Mouse (Mus musculus) limb, embryonic 14.5 days (tissue): ENCODE measurements around the gene Slc25a13. TPM values are rescaled to one million over a fixed set of nuclear protein-coding genes. Genes with fewer than 3 reads are reported as not detected.

Experiments used
- ATAC-seq: fragments of 200-750 bp; cut with Nextera tagmentation; 2 replicates; pipeline ENCODE4 v1.8.0; 2017; ENCODE audit warnings: low read depth, moderate number of reproducible peaks, moderate TSS enrichment; ENCODE audit not compliant: low FRiP score
- DNase-seq: peaks from one replicate; pipeline ENCODE4 v3.0.0-alpha.2; 2015; ENCODE audit warnings: low spot score
- H3K27ac ChIP-seq: fragments of 300-500 bp; sonication (generic); replicated peaks from 2 replicates; pipeline ENCODE4 v1.5.1; 2014; ENCODE audit warnings: low read depth, mild to moderate bottlenecking, low read length, moderate library complexity, mixed read lengths
- H3K27me3 ChIP-seq: fragments of 300-500 bp; sonication (generic); 2 replicates; pipeline ENCODE4 v1.6.1; 2014; ENCODE audit warnings: low read length, mixed read lengths; ENCODE audit not compliant: control insufficient read depth, insufficient read depth
- H3K36me3 ChIP-seq: fragments of 300-500 bp; sonication (generic); 2 replicates; pipeline ENCODE4 v1.6.1; 2014; ENCODE audit warnings: mild to moderate bottlenecking, low read length, moderate library complexity, mixed read lengths; ENCODE audit not compliant: control insufficient read depth, insufficient read depth
- H3K4me1 ChIP-seq: fragments of 300-500 bp; sonication (generic); 2 replicates; pipeline ENCODE4 v1.6.1; 2014; ENCODE audit warnings: antibody characterized with exemption, low read length, mixed read lengths; ENCODE audit not compliant: control insufficient read depth, insufficient read depth
- H3K4me2 ChIP-seq: fragments of 300-500 bp; sonication (generic); replicated peaks from 2 replicates; pipeline ENCODE4 v1.6.1; 2014; ENCODE audit warnings: low read depth, mild to moderate bottlenecking, low read length, moderate library complexity; ENCODE audit not compliant: severe bottlenecking
- H3K4me3 ChIP-seq: fragments of 300-500 bp; sonication (generic); replicated peaks from 2 replicates; pipeline ENCODE4 v1.5.1; 2014; ENCODE audit warnings: low read length
- H3K9ac ChIP-seq: fragments of 300-500 bp; sonication (generic); 2 replicates; pipeline ENCODE4 v1.6.1; 2014; ENCODE audit warnings: mild to moderate bottlenecking, low read depth, low read length, moderate library complexity; ENCODE audit not compliant: severe bottlenecking
- H3K9me3 ChIP-seq: fragments of 300-500 bp; sonication (generic); 2 replicates; pipeline ENCODE4 v1.6.1; 2016; ENCODE audit warnings: low read length; ENCODE audit not compliant: control insufficient read depth
- POLR2A ChIP-seq: fragments of 200-500 bp; IDR thresholded peaks from 2 replicates; pipeline ENCODE4 v1.8.0; 2012; ENCODE audit warnings: inconsistent platforms, mild to moderate bottlenecking, moderate library complexity, borderline replicate concordance; ENCODE audit not compliant: insufficient read depth, insufficient read length; ENCODE audit errors: extremely low read depth
- WGBS: fragments of 180-500 bp; shearing (Covaris S2); extraction: QIAGEN DNeasy Blood & Tissue Kit; methylation state at CpG from one replicate; pipeline ENCODE4 v1.1.7; 2014; 5-methylcytosine and 5-hydroxymethylcytosine counted together
- polyA plus RNA-seq, 2 experiments: library from polyadenylated mRNA; depleted of rRNA in 1 of 2; stranded (reverse) in 1 of 2; unstranded in 1 of 2; fragments of >200 nt; fragmentation: Nextera tagmentation in 1 of 2; extraction: Ambion mirVana in 1 of 2; gene quantifications; 2 replicates each; pipeline versions ENCODE4 v1.2.1 to v1.2.3; 2012 to 2014

The Slc25a13 gene
- polyA plus RNA-seq (2012; rRNA removed) (8.2 and 8.4 TPM in 2 replicates), polyA plus RNA-seq (2014; fragmentation: Nextera tagmentation; extraction: Ambion mirVana) (19.1 and 21.4 TPM in 2 replicates)

GRCm38 (mm10) chr6:6216507-6217285 is at the start of gene Slc25a13:
Gene Slc25a13 (minus strand): TSS chr6:6217173.
- under 1% methylated on average over 49 of the region's 51 CpGs for WGBS
- H3K9me3 ChIP-seq: no peaks in the 10 kb centered on the region
- no peaks in the 10 kb centered on the region for H3K27me3 ChIP-seq
- peak; percentile 47 for DNase-seq
- TF ChIP-seq POLR2A: no peak
- H3K4me2 ChIP-seq: peak within 1 kb of the TSS; percentile 92
- H3K27ac ChIP-seq: peak within 1 kb of the TSS; percentile 59
- H3K36me3 ChIP-seq: no peaks in the 10 kb centered on the region
- peaks cover 4% of the 10 kb centered on the region; the same call in 1 of the 2 replicates for H3K4me1 ChIP-seq
- H3K4me3 ChIP-seq: peak within 1 kb of the TSS; percentile 71
- peak within 1 kb of the TSS; percentile 85 for H3K9ac ChIP-seq
- ATAC-seq: peak; percentile 89

GRCm38 (mm10) chr6:6265761-6266160 is 48.8 kb upstream of the Slc25a13 start:
- Histone ChIP-seq H3K4me3 (no peak overlapping the region), H3K4me1 (peaks cover 8% of the 10 kb centered on the region), H3K9ac (no peak overlapping the region), H3K27me3 (no peaks in the 10 kb centered on the region), H3K9me3 (no peaks in the 10 kb centered on the region), H3K27ac (no peak overlapping the region), H3K36me3 (no peaks in the 10 kb centered on the region), H3K4me2 (no peak overlapping the region)
- DNase-seq (no peak), ATAC-seq (peak; percentile 62)
- WGBS: 53% methylated on average over 7 of the region's 7 CpGs
- no peak for TF ChIP-seq POLR2A

GRCm38 (mm10) chr6:6263293-6263911 is 46.4 kb upstream of the Slc25a13 start:
- peaks cover 9% of the 10 kb centered on the region for H3K4me1 ChIP-seq
- no peaks in the 10 kb centered on the region for H3K27me3 ChIP-seq
- DNase-seq (no peak), ATAC-seq (no peak)
- H3K4me2 ChIP-seq: no peak overlapping the region
- no peaks in the 10 kb centered on the region for H3K9me3 ChIP-seq
- no peak overlapping the region for H3K9ac ChIP-seq
- no peak for TF ChIP-seq POLR2A
- H3K36me3 ChIP-seq: no peaks in the 10 kb centered on the region
- H3K4me3 ChIP-seq: no peak overlapping the region
- WGBS: 86% methylated on average over 4 of the region's 4 CpGs
- H3K27ac ChIP-seq: no peak overlapping the region

GRCm38 (mm10) chr6:6260917-6261316 is 43.9 kb upstream of the Slc25a13 start:
- 23% methylated on average over 4 of the region's 4 CpGs for WGBS
- H3K27ac ChIP-seq: peak overlapping the region; percentile 52; the same call in 1 of the 2 replicates
- H3K9ac ChIP-seq: peak overlapping the region; percentile 12; the same call in 1 of the 2 replicates
- no peak for TF ChIP-seq POLR2A
- no peak overlapping the region for H3K4me2 ChIP-seq
- ATAC-seq: peak; percentile 65
- H3K4me1 ChIP-seq: peaks cover 9% of the 10 kb centered on the region
- H3K4me3 ChIP-seq: no peak overlapping the region
- no peaks in the 10 kb centered on the region for H3K9me3 ChIP-seq
- no peaks in the 10 kb centered on the region for H3K36me3 ChIP-seq
- no peaks in the 10 kb centered on the region for H3K27me3 ChIP-seq
- DNase-seq: peak; percentile 40

GRCm38 (mm10) chr6:6248500-6248899 is 31.5 kb upstream of the Slc25a13 start:
- WGBS: 61% methylated on average over 7 of the region's 7 CpGs
- Histone ChIP-seq H3K27ac (no peak overlapping the region), H3K36me3 (no peaks in the 10 kb centered on the region), H3K4me2 (no peak overlapping the region), H3K9ac (no peak overlapping the region), H3K4me1 (no peaks in the 10 kb centered on the region), H3K4me3 (no peak overlapping the region), H3K9me3 (no peaks in the 10 kb centered on the region), H3K27me3 (no peaks in the 10 kb centered on the region)
- ATAC-seq (no peak), DNase-seq (no peak)
- no peak for TF ChIP-seq POLR2A
